Mouse (Mus musculus) left cerebral cortex, postnatal 4 days (tissue): ENCODE results near the gene Vmn2r85. TPM values are rescaled to one million over a fixed set of nuclear protein-coding genes. Genes with fewer than 3 reads are reported as not detected.

Experiments used
- total RNA-seq, 2 experiments: library from RNA; stranded (reverse); gene quantifications; 2 replicates each; pipeline ENCODE4 v1.2.3; 2021

Gene Vmn2r85
- total RNA-seq, 2 experiments from 2014 or later = 0.20 to 0.32 TPM

Other genes starting within 250 kb of the Vmn2r85 start
- gene Olfr826, start 245.5 kb downstream of the Vmn2r85 start, total RNA-seq = not detected
- gene Olfr827, start 215.3 kb downstream of the Vmn2r85 start, total RNA-seq = not detected
- not detected for gene Neurod4, start 149.5 kb downstream of the Vmn2r85 start, total RNA-seq
- gene Tespa1, start 106.8 kb downstream of the Vmn2r85 start, total RNA-seq = 1 to 10 TPM in 1 of 2 experiments, under 1 TPM in 1; 0.56 to 2.6 TPM
- under 1 TPM; 0.10 to 0.12 TPM for gene Vmn2r84, start 35.4 kb downstream of the Vmn2r85 start, total RNA-seq
- gene Vmn2r86, start 26.3 kb upstream of the Vmn2r85 start, total RNA-seq = under 1 TPM; 0.12 TPM
- gene Vmn2r87, start 67.7 kb upstream of the Vmn2r85 start, total RNA-seq = under 1 TPM; 0.32 to 0.66 TPM